Mouse (Mus musculus) B cell, adult 2 months (primary cell): ENCODE data around the gene Cenpq.

Source experiments
- DNase-seq, 2 experiments: peaks; one replicate each; pipeline ENCODE4 v3.0.0; 2022

Cenpq gene

DNA sequence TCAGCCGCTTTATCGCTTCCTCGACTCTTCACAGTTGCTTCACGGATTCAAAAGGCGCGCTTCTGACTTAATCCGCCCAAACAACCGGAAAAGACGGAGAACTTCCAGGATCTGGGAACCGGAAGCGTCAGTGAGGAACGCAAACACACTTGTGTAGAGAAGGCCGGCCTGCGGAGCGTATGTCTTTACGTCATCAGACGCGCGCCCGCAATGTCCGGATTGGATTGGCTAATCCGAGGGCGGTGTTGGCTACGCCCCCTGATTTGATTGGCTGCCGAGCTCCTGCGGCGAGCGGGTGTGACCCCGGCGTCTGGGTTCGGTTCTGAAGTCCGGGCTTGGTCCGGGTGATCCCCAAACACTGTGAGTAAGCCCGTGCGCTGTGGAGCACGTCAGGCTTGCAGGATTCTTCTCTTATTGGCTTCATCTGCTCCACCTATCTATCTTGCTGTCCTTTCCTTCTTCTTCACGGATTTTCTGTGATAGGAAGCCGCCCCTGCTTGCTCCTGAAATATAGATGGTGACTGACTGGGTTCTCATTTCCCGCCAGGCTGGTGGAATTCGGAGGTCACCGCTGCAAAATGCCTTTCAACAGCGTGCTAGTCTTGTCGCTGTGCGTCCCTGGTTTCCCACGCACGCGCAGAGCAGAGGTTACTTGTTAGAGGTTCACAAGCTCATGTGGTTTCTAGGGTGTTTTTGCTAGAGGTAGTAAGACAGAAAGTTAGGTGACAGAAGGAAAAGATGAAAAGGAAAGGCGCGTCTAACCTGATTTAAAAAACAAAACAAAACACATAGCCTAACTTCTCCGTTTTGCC is at the start of gene Cenpq, which contains the start of gene Mut:
Cenpq (minus strand) TSS at position 628 of the 812 bp plus-strand sequence.
Mut (plus strand) TSS at position 266 of the 812 bp plus-strand sequence.
- DNase-seq: peak; percentile 93 to 94

DNA sequence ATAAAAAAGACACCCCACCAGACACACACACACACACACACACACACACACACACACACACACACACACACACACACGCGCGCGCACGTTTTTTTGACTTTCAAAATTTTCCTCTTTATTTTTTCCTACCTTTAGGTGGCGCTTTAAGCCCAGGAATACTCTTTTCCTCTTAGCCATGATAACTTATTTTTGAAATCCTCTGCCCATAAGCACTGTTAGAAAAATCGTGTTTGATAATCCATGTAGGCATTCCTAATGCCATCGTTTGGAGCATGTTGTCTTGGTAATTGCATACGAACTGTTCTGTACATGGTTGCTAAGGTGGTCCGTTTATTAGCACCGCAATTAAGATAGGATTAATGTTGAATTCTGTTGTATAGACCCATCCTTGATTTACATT is 43.1 kb upstream of the Cenpq start:
- no peak for DNase-seq

DNA sequence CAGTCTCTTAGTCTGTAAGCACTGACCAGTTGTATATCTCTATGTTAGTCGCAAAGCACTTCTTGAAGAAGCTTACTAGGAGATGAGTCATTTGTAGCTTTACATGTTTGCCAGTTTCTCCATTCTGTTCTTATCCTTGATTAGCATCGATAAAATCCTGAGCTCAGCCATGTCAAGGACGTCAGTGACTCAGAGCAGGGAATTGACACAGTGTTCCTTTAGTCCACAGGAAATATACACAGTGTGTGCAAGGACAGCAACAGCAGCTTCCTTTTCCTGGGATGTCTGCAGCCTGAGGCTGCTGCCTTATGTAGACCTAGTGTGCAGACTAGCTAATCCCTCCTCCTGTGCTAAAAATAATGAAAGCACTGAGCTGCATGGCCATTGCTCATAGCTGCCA is 13.7 kb upstream of the Cenpq start:
- DNase-seq: no peak

DNA sequence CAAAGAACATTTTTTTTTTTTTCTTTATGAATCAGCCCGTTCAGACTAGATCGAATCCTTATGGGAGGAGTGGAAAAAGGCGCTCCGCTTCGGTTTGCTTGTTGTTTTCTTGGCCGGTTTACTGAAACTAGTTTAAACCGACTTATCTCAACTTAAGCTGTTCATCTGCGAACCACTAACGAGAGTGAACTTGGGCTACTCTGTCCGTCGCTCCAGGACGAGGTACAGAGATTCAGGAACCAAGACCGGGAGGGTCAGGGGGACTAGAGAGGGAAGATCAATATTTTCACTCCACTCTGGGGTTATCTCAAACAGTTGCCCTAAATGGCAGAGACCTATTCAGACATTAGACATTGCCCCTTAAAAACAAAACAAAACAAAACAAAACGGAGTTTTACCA is 862 bp downstream of the Cenpq start:
- DNase-seq: no peak

DNA sequence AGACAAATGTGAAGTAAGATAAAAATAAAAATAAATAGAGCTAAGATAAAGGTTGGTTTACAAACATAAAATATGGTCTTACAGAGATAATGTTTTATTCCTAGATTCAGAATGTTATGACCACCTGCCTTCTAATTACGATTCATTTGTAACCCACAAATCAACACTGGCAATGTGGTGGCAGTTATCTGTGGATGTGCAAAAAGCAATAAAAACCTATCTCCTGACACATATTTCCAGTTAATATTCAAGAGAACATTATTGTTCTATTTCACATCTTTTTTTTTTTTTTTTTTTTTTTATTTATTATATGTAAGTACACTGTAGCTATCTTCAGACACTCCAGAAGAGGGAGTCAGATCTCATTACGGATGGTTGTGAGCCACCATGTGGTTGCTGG is 19.3 kb downstream of the Cenpq start:
- no peak for DNase-seq

DNA sequence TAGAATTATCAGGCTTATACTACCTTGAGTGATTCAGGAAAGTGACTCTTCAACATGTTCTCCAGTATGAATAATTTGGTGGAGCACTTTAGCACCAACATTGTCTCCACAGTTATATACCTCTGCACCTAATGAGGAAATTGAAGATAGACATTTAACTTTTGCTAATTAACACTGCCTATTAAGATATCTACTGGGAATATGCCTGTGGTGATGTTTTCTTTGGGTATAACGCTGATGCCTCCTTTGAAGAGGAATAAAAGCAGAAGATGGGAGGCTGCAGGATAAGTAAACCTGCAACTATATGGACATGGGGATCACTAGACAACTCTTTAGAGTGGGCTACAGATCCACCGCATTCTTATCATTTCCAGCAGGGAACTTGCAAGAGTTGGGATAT is 20.6 kb downstream of the Cenpq start, which contains the start of gene Glyatl3:
Glyatl3 (minus strand) TSS at position 101 of the 400 bp plus-strand sequence.
- DNase-seq: no peak

DNA sequence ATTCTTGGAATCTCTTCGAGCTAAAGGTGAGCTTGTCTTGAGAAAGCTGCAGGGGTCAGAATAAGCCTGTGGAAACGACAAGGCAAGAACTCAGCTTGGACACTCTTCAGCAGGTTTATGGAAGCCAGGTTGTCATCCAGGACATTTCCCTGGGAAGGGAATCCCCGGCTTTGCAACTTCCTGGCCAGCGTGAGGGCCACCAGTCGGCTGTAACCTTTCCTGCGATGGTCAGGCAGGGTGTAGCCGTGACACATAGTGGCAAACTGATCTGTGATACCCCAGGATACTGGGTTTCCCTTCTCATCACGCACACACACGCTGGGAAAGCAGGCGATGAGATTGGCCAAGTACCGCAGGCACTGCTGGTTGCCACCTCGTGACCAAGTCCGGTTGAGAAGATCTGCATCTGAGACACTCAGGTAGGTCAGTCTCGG is 30.1 kb downstream of the Cenpq start:
- DNase-seq: no peak

DNA sequence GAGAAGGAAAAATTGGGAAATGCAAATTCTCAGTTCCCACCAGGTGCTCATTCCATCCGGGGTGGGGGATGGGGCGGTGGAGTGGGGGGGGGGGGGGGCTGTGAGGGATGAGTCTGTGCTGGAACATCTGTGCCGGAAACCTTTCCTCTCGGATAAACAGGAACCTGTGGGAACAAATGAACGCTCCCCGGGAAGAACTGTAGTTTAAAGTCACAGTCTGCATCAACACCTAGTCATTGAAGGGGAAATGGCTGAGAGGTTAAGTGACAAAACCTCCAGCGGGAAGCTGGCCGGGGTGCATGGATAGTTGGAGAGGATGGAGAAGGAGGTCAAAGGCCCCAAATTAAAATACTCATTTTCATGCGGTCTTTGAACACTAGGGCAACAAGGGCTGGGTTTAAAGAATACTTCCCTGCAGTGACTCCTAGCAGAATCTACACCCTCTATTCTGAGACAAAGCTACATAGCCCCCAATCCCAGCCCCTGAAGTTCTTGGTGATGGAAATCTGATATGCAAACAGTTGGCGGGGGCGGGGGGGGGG is 30.7 kb downstream of the Cenpq start:
- no peak for DNase-seq

DNA sequence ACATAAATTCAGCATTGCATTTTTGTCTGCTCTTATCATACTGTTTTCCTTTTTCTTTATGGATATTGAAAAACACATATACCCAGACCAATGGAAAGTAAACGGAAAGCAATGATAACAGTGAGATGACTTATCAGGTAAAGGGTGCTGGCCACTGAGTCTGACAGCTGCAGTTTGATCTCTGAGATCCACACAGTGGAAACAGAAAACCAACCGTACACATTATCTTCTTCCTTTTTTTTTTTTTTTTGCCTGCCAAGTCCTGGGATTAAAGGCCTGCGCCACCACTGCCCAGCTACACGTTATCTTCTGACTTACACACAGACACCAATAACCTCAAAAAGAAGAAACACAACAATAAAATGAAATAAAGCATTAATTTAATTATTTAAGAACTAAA is 31.5 kb downstream of the Cenpq start:
- DNase-seq: no peak

DNA sequence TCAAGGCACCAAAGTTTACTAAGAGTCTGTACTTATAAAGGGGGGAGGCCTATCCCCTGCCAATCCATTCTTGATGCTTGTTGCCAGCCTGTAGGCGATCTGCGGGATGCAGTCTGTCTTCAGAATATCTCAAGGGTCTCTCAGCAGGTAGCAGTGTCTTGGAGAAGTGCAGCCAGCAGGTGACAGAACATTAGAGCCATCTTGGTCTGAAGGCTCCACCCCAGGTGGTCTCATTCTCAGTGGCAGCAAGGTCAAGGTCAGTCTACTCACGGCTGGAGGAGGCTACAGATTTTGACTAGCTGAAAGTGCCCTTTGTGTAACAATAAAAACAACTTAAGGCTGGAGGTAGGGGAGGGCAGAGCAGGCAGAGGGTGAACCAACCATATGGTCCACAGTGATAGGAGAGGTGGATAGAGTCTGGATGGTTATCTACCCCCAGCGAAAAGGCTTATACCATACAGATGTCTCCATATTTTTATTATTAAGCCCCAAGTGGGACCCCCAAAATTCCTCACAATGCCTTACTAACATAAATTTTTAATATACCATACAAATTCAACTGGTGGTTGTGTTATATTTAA is 35.0 kb downstream of the Cenpq start:
- no peak for DNase-seq

DNA sequence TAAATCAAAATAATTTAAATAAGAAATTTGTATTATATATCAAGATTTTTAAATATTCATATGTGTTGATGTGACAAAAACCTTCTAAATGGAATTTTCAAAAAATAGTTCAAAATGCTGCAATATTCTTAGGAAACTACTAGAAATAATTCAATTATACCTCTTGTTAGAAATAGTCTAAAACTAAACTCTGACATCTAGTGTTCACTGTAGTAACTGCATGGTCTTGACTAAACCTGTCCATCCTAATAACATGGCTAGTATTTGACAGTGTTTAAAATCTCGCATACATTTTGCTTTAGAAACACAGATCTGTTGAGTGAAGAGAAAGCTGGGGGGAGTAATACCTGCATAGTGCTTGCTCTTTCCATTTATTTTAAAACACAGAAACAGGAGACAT is 38.0 kb downstream of the Cenpq start:
- DNase-seq: no peak

DNA sequence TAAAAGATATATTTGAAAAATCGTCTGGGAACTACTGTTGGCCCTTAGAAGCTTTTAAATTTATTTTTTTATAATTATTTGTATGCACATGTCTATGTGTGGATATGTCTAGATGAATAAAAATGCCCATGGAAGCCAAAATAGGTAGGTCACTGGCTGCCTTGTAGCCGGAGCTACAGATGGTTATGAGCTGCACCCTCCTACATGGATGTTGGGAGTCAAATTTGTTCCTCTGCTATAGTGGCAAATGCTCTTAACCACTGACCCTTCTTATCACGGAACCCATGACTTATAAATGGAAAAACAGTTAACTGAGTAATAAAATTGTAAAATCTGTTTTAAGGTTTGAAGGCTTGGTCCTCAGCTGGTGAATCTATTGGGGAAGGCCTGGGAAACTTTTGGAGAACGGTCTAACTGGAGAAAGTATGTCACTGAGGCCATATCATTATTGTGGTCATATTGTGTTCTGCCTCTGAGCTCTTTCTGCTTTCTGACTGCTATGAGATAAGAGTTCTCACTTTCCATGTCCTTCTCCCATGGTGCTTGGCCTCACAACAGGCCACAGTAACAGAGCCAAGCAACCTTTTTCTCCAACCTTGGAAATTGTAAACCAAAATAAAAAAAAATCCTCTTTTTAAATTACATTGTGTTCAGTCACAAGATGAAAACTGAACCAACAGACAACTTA is 46.9 kb downstream of the Cenpq start:
- no peak for DNase-seq

DNA sequence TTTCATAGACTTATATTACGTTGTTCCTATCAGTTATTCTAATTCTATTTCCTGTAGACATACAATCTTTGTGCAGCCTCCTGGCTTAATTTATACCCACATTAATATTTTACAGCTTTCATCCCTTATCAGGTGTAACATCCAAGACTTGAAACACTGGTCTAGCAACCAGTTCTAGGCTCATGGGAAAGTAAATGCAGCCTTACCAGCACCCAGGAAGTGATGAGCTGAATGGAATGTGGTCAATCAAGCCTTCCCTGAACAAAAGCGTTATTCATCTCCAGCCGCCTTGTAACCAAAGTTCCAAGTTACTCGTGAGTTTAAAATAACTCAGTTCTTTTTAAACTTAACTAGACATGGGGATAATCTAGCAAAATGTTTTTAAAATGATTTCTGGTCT is 49.7 kb downstream of the Cenpq start:
- no peak for DNase-seq

DNA sequence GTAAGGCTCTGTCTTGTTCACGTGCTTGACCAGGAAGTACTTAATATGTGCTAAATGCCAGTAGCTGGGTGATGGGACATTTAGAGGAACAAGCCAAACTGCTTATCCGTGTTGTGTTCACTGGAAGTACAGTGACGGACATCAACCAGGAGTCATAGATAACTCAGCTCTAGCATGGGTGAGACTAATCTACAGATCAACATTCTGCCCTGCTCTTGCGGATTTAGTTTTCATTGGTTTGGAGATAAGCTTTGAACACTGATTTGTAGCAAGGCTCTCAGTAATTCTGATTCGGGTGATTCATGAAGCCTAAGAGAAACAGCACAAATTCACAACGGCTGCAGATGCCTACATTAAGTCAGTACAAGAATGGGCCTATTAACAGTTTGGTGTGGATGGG is 52.7 kb downstream of the Cenpq start:
- DNase-seq: no peak

DNA sequence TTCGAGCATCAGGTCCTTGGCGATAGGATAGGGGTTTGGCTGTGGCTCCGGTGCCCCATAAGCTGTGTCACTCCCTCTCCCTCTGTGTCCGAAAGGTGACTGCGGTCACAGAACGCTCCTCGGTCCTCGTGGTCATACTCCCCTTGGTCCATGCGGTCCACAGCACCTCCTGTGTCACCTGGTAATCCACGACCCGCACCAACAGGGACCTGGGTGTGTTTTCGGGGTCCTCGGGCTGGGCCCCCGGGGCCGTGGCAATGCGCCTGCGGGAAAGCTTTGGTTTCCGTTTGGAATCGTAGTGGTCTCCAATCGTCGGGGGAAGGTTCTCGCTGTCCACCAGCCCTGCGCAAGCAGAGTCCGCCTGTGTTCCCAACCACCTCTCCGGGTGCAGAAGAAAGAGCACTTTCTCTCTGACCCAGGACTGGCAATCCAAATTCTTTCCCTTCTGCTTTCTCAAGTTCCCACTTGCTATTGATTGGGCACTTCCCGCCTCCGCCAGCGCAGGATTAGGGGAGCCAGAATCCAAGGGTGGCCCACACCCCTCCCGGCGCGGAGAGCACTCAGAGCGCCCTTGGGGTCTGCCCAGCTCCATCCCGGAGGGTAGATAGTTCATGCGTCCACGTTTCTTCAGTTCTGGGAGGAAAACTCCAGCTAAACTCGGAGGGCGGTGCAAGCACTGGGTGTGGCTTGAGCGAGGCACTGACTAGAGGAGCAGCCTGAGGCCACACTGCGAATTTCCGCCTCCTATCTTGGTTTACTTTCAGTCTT is 54.7 kb downstream of the Cenpq start, which contains the start of gene 9130008F23Rik:
9130008F23Rik (minus strand) TSS at position 636 of the 768 bp plus-strand sequence.
- peak; percentile 1 to 4 for DNase-seq

DNA sequence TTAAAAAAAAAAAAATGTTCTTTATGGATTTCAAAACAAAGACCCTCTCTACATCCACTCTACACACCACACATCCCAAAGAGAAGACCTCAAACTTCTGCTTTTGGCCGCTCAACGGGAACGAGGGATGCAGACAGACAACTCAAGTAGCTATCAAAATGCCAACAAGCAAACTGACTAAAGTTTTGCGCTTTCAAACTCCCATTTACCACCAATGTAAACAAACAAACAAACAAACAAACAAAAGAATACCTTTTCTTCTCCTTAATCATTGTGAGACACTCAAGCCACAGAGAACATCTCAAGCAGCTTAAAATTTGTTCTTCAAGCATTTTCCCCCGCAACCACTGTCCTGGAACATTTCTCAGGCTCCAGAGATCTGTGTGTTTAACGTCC is 55.3 kb downstream of the Cenpq start:
- DNase-seq: no peak

DNA sequence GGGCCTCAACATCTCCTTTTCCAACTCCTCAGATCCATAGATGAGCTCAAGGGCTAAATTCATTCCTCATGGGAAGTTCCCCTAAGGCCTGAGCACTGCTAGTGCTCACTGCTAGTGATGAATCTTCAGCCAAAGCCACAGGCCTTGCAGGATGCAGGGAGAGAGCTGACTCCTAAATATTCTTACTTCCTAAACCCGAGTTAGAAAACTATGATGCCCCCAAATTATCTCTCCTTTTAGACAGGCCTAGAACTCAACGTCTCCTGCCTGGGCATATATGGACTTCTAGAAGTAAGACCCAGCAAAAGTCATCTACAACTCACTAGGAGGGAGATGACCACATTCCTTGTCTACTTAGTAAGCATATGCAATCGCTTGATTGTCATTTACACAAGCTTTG is 57.1 kb downstream of the Cenpq start:
- no peak for DNase-seq

DNA sequence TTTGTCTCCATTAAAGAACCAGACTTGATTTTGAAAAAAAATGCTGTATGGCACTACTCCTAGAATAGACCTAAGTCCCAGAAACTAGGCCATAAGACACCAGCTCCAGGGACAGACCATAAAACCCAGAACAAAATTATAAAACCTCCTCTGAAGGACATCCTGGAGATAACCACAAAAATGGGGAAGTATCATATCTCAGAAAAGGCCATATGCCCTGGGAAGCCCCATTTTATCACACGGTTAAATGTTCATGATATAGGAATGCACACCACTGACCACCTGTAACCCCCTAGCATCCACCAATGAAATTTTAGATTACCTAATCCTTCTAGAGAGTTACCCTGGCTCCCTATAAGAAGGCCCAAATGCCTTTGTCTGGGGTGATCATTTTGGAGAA is 59.3 kb downstream of the Cenpq start:
- DNase-seq: no peak

DNA sequence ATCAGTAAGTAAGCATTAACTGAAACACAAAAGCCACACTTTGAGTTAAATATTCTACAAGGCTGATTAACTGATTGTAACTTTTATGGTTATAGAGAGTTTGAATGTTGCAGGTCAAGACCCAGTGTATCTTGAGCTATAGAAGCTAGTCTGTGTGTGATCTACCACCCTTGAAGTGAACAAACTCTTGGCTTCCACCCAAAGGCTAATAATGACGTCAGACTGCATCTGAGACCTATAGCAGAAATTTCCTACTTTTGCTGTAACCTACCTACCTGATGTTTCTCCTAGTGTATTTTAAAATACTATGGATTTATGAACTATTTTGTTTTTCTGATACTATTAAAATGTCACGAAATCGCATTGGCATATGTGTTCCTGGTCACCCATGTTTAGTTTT is 60.1 kb downstream of the Cenpq start:
- no peak for DNase-seq

DNA sequence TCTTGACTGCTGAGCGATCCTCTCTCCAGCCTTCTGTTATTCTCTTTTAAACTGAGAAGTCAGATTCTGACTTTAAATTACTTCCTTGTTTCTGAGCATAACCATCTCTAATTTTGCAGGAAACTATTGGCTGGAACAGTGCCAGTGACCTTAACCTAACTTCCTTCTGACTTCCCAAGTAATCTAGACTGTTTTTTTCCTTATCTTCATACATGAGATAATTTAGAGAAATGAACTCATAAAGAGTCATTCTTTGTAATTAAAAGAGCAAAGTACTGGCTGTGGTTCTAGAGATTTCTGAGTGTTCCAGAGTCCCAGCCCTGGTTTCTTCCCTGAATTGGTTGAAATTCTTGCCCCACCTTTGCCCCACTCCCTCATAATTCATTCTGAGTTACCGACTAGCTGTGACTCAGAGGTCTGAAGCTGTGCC is 61.2 kb downstream of the Cenpq start:
- DNase-seq: no peak
